Mouse (Mus musculus) retina, embryonic 14.5 days (tissue): ENCODE data around the gene Bcar1.

ENCODE experiments used
- DNase-seq: peaks from one replicate; pipeline ENCODE4 v3.0.0-alpha.2; 2015; ENCODE audit warnings: low spot score

Gene Bcar1

DNA sequence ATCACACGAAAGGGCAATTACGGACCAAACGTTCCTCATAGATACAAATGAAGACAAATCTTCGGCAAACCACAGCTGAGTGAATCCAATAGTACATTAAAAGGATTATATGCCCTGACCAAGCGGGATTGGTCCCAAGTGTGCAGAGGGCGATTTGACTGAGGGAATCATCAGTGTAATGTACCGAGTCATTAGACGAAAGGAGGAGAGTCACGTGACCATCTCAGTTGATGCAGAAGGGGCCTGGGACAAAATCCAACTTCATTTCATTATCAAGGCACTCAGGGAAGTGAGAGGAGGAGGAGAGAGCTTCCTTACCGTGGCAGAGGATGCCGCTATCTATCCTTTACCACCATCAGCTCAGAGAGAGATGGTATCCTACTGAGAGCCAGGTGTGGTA, 62.5 kb downstream of the Bcar1 start:
- DNase-seq: no peak

DNA sequence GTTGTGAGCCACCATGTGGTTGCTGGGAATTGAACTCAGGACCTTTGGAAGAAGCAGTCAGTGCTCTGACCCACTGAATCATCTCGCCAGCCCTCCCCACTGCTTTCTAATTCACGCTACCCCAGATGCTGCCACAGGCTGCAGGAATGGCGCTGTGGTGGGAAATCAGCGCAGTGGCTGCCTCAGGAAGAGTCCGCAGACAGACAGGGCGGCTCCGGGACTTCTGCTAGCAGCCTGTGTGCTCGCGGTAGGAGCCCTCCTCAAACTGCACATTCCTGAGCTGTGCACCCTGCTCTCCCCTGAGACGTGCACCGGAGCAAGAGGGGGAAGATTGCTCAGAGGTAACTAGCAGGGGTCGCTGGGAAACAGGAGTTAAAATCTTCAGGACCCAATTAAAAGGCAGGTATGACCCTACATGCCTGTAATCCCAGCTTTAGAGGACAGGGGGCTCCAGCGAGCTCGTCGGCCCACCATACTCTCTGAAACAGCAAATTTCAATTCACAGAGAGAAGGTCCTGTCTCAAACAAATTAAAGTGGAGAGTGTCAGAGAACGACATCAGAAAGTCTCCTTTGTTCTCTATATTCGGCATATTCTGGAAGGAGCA, 63.1 kb downstream of the Bcar1 start:
- peak; percentile 52 for DNase-seq

DNA sequence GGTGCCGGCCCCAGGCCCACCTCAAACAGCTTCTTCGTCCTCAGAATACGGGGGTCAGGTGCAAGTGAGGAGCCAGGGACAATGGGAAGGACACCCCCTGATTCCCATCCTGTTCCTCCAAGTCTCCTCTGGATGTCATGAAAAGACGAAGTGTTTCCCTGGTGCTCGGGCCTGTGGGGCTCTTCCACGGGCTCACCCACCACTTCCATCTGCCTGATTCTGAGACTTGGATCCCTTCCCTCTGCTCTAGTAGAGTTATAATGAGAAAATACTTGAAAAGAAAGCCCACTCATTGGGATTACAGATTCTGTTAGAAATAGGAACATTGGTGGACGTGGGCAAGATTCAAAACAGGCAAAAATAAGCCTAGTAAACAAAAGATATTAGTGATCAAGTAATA, 64.8 kb downstream of the Bcar1 start:
- no peak for DNase-seq

DNA sequence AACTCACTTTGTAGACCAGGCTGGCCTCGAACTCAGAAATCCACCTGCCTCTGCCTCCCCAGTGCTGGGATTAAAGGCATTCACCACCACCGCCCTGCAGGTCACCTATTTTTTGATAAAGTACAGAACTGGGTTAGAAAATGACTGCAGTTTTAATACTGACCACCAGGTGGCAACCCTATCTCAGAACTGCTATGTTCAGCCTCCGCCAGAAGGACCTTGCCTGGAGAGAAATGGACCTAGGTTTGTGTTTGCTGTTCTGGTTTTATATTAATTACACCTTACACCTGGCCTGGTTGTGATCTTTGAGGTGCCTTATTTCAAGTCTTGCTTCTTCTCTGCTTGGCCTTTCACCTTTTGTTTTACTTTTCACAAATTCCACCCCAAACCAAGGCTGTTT, 65.5 kb downstream of the Bcar1 start:
- DNase-seq: peak; percentile 91

- no peak for DNase-seq
Observed at GRCm38 (mm10) chr8:111676237-111676636, 67.4 kb downstream of the Bcar1 start.

- no peak for DNase-seq
Observed at GRCm38 (mm10) chr8:111666751-111667150, 76.9 kb downstream of the Bcar1 start.

- peak; percentile 73 for DNase-seq
Observed at GRCm38 (mm10) chr8:111662473-111662872, 81.1 kb downstream of the Bcar1 start.
